Mouse (Mus musculus) lung, adult 2 months (tissue): ENCODE results near the gene Hoxc4.

Experiments
- CTCF ChIP-seq: fragments of 200-500 bp; IDR thresholded peaks from 2 replicates; pipeline ENCODE4 v1.5.1; 2011; ENCODE audit warnings: mild to moderate bottlenecking, low read length, control low read depth; ENCODE audit not compliant: insufficient read depth
- POLR2A ChIP-seq: fragments of 200-500 bp; IDR thresholded peaks from 2 replicates; pipeline ENCODE4 v1.6.1; 2011; ENCODE audit warnings: low read depth, mild to moderate bottlenecking, control low read depth, low read length, borderline replicate concordance; ENCODE audit errors: extremely low read depth

GRCm38 (mm10) chr15:102988078-102988477 lies 30.7 kb upstream of the Hoxc4 start:
- TF ChIP-seq CTCF, result no peak
- TF ChIP-seq POLR2A, result no peak
